Mouse (Mus musculus) lung, postnatal 0 days (tissue): Measurements from ENCODE around the gene Cerk.

Source experiments
- CTCF ChIP-seq: IDR thresholded peaks from 2 replicates; pipeline ENCODE4 v1.5.1; 2016; ENCODE audit warnings: antibody characterized with exemption, mild to moderate bottlenecking
- EP300 ChIP-seq: IDR thresholded peaks from 2 replicates; pipeline ENCODE4 v1.6.1; 2016; ENCODE audit warnings: antibody characterized with exemption, mild to moderate bottlenecking, control low read depth

- TF ChIP-seq CTCF (no peak), EP300 (peak; percentile 84)
Measured at GRCm38 (mm10) chr15:86089991-86090529, 95.9 kb downstream of the Cerk start.
